Mouse (Mus musculus): ENCODE results near the gene Adck1.

- no peak for TF ChIP-seq CTCF (IDR thresholded peaks at IDR 0.05; ENCODE audit: insufficient read depth, low read length)
- TF ChIP-seq POLR2A (IDR thresholded peaks at IDR 0.05; ENCODE audit: borderline replicate concordance, extremely low read depth, low read depth, low read length) = peak; percentile 28; the same call in 1 of the 2 replicates
Observed at GRCm38 (mm10) chr12:88360441-88361119, at the start of gene Adck1.

Data from lung, adult 2 months (tissue).